Comparison of ENCODE assay signal across 14 mouse cellular contexts in genomic region chr16:10881231-10881962, GRCm38 (mm10). TPM values are rescaled to one million over a fixed set of nuclear protein-coding genes. Genes with fewer than 3 reads are reported as not detected.
DNase-seq lines count a peak whose midpoint lies in the region; ATAC-seq lines count a peak whose summit lies in the region.
"Had no signal": no experiment of that assay in that cellular context is flagged by ENCODE, and none has a peak within 500 bp of the region (broad histone marks: within the 10 kb centered on the region; RNA-seq: fewer than 3 reads in every experiment).

No protein-coding gene starts in this region.

- H3K27ac ChIP-seq in forebrain, embryonic 14.5 days (ENCODE audit: low read depth, low read length): no peak overlapping the region
- H3K27ac ChIP-seq in forebrain, embryonic 13.5 days: no peak overlapping the region

- no peak for ATAC-seq in forebrain, embryonic 14.5 days
- no peak for ATAC-seq in forebrain, embryonic 13.5 days
- ATAC-seq in granulocyte monocyte progenitor cell, adult 5-6 weeks (replicated peaks; ENCODE audit: poor library complexity, severe bottlenecking): 0 out of 2 replicates have a peak, but pooled peaks have one; percentile 15
- no peak for ATAC-seq in erythroblast, adult 5-6 weeks (replicated peaks; ENCODE audit: low FRiP score, poor library complexity, severe bottlenecking)

- H3K4me2 ChIP-seq in forebrain, embryonic 14.5 days (ENCODE audit: low read length): no peak overlapping the region
- H3K4me2 ChIP-seq in forebrain, embryonic 13.5 days: no peak overlapping the region

- H3K4me1 ChIP-seq in forebrain, embryonic 14.5 days (ENCODE audit: control insufficient read depth, insufficient read depth, low read length): no peaks in the 10 kb centered on the region
- no peaks in the 10 kb centered on the region for H3K4me1 ChIP-seq in forebrain, embryonic 13.5 days

- intact Hi-C loops in left cerebral cortex, postnatal 4 days (cut with DNase I): no loop called here
- intact Hi-C loops in left cerebral cortex, postnatal 10 days (cut with DNase I): no loop called here

- H3K9me3 ChIP-seq in forebrain, embryonic 14.5 days (replicated peaks; ENCODE audit: control insufficient read depth, low read length): no peaks in the 10 kb centered on the region
- no peaks in the 10 kb centered on the region for H3K9me3 ChIP-seq in forebrain, embryonic 13.5 days (replicated peaks)
- H3K9me3 ChIP-seq: G1E had no signal

- 62% methylated on average over 4 of the region's 4 CpGs for WGBS in forebrain, embryonic 14.5 days
- 49% methylated on average over 4 of the region's 4 CpGs for WGBS in forebrain, embryonic 13.5 days

- H3K27me3 ChIP-seq in forebrain, embryonic 14.5 days (replicated peaks; ENCODE audit: control insufficient read depth, insufficient read depth, low read length): no peaks in the 10 kb centered on the region
- H3K27me3 ChIP-seq in forebrain, embryonic 13.5 days: no peaks in the 10 kb centered on the region

- no peaks in the 10 kb centered on the region for H3K36me3 ChIP-seq in forebrain, embryonic 14.5 days (ENCODE audit: control insufficient read depth, insufficient read depth, low read length)
- no peaks in the 10 kb centered on the region for H3K36me3 ChIP-seq in forebrain, embryonic 13.5 days (ENCODE audit: poor library complexity, severe bottlenecking)
- H3K36me3 ChIP-seq: G1E had no signal

- no peak overlapping the region for H3K4me3 ChIP-seq in forebrain, embryonic 14.5 days (ENCODE audit: low read depth, low read length)
- H3K4me3 ChIP-seq in forebrain, embryonic 13.5 days: no peak overlapping the region
- H3K4me3 ChIP-seq: myocyte had no signal

- peak; percentile 34 for DNase-seq in forebrain, embryonic 14.5 days (ENCODE audit: low spot score)
- DNase-seq in left cerebral cortex, postnatal 4 days: peak; percentile 54
- DNase-seq in left cerebral cortex, postnatal 10 days (ENCODE audit: extremely low spot score in 1 of 2, low spot score in 2 of 2): no peak
- DNase-seq in adipocyte (ENCODE audit: low spot score): peak; percentile 93
- no peak for DNase-seq in retina, embryonic 14.5 days (ENCODE audit: low spot score)
- DNase-seq: cerebellum, adult 9-11 months; heart, adult 11 months; kidney, adult 11 months; spleen, adult 18-20 months had no signal

- no peak overlapping the region for H3K9ac ChIP-seq in forebrain, embryonic 14.5 days (ENCODE audit: low read length)
- H3K9ac ChIP-seq in forebrain, embryonic 13.5 days: no peak overlapping the region

RNA-seq across cellular contexts. Expression of gene Rmi2, which starts 46.5 kb away (rescaled TPM):
- polyA plus RNA-seq in forebrain, embryonic 14.5 days (2014; fragmentation: Nextera tagmentation; extraction: Ambion mirVana): 0.78 and 0.88 TPM in 2 replicates
- 2.6 and 3.3 TPM in 2 replicates for polyA plus RNA-seq in forebrain, embryonic 13.5 days (2015; fragmentation: Nextera tagmentation; extraction: Ambion mirVana)
- total RNA-seq in left cerebral cortex, postnatal 4 days (2021): under 1 TPM; 0.62 to 0.70 TPM
- under 1 TPM; 0.19 to 0.51 TPM for total RNA-seq in left cerebral cortex, postnatal 10 days (2021)
- 10.5 and 13.9 TPM in 2 replicates for total RNA-seq in granulocyte monocyte progenitor cell, adult 5-6 weeks (2014; fragmentation: Nextera tagmentation)
- 5.4 and 5.5 TPM in 2 replicates for total RNA-seq in granulocyte monocyte progenitor cell, adult 5-6 weeks (2017)
- total RNA-seq in erythroblast, adult 5-6 weeks (2015; ENCODE audit: low replicate concordance): 0.96 and 3.8 TPM in 2 replicates
- total RNA-seq in erythroblast, adult 5-6 weeks (2017; ENCODE audit: low replicate concordance): 1.3 and 2.1 TPM in 2 replicates

Comparison
In these comparisons a context has a peak if more than half of its experiments do, and no peak if none do; other contexts are left out.
1. DNase-seq: peak in forebrain, embryonic 14.5 days (single experiment), left cerebral cortex, postnatal 4 days (single experiment) and adipocyte (single experiment); none in left cerebral cortex, postnatal 10 days (0 of 2) and retina, embryonic 14.5 days (single experiment).